Mouse (Mus musculus) heart, adult 11 months (tissue): ENCODE data around the gene H2afy.
A peak's percentile ranks its signal among the peaks of the same experiment; 100 is the strongest.

Experiments used
- DNase-seq: peaks from one replicate; pipeline ENCODE4 v3.0.0; 2022

H2afy gene

GRCm38 (mm10) chr13:56144021-56144420 lies 7.9 kb upstream of the H2afy start:
- DNase-seq, result peak; percentile 57

- DNase-seq, result no peak
Measured at GRCm38 (mm10) chr13:56143151-56143513, 7.0 kb upstream of the H2afy start.

- peak; percentile 74 for DNase-seq
Measured at GRCm38 (mm10) chr13:56142382-56143150, 6.4 kb upstream of the H2afy start.

- peak; percentile 55 for DNase-seq
Measured at GRCm38 (mm10) chr13:56139167-56139751, 3.1 kb upstream of the H2afy start.

- DNase-seq, result peak; percentile 99
Measured at GRCm38 (mm10) chr13:56135231-56136052, 719 bp downstream of the H2afy start.

GRCm38 (mm10) chr13:56134631-56135181 lies 1.5 kb downstream of the H2afy start:
- DNase-seq, result peak; percentile 95

GRCm38 (mm10) chr13:56134031-56134430 lies 2.1 kb downstream of the H2afy start:
- DNase-seq, result peak; percentile 70

GRCm38 (mm10) chr13:56132941-56133340 lies 3.2 kb downstream of the H2afy start:
- peak; percentile 93 for DNase-seq

GRCm38 (mm10) chr13:56132326-56132936 lies 3.7 kb downstream of the H2afy start:
- peak; percentile 85 for DNase-seq

GRCm38 (mm10) chr13:56130544-56130943 lies 5.6 kb downstream of the H2afy start:
- DNase-seq, result peak; percentile 64

- DNase-seq, result peak; percentile 82
Measured at GRCm38 (mm10) chr13:56129578-56129977, 6.6 kb downstream of the H2afy start.

- peak; percentile 70 for DNase-seq
Measured at GRCm38 (mm10) chr13:56129014-56129413, 7.1 kb downstream of the H2afy start.

GRCm38 (mm10) chr13:56125632-56126031 lies 10.5 kb downstream of the H2afy start:
- DNase-seq, result peak; percentile 81

GRCm38 (mm10) chr13:56123075-56123474 lies 13.1 kb downstream of the H2afy start:
- DNase-seq, result peak; percentile 18

GRCm38 (mm10) chr13:56117991-56118765 lies 18.0 kb downstream of the H2afy start:
- peak; percentile 96 for DNase-seq

- no peak for DNase-seq
Measured at GRCm38 (mm10) chr13:56115906-56116305, 20.3 kb downstream of the H2afy start.

GRCm38 (mm10) chr13:56115386-56115785 lies 20.8 kb downstream of the H2afy start:
- peak; percentile 97 for DNase-seq

- peak; percentile 98 for DNase-seq
Measured at GRCm38 (mm10) chr13:56113431-56114248, 22.5 kb downstream of the H2afy start.

GRCm38 (mm10) chr13:56112980-56113379 lies 23.2 kb downstream of the H2afy start:
- DNase-seq, result no peak

- no peak for DNase-seq
Measured at GRCm38 (mm10) chr13:56112496-56112895, 23.7 kb downstream of the H2afy start.

- DNase-seq, result no peak
Measured at GRCm38 (mm10) chr13:56111601-56112000, 24.6 kb downstream of the H2afy start.
